Mouse (Mus musculus) megakaryocyte progenitor cell, adult 5-6 weeks (primary cell): ENCODE data around the gene Trip11. TPM values are rescaled to one million over a fixed set of nuclear protein-coding genes. Genes with fewer than 3 reads are reported as not detected.
"Not testable (repeated sequence)": the region's sequence is repeated elsewhere in the genome, so short reads cannot be mapped to it uniquely, and the experiment has no call there.

ENCODE experiments used
- ATAC-seq: replicated peaks from 2 replicates; pipeline ENCODE4 v1.8.0; 2016; ENCODE audit warnings: mild to moderate bottlenecking, moderate TSS enrichment, inconsistent platforms; ENCODE audit not compliant: poor library complexity
- total RNA-seq, 2 experiments: library from RNA; stranded (forward) in 1 of 2; stranded (reverse) in 1 of 2; fragments of 157-497, 149-512 nt in 1 of 2; fragments of 200-1000 nt in 1 of 2; gene quantifications; 2 replicates each; pipeline versions ENCODE4 v1.2.3 to v1.2.4; 2015 to 2017

Gene Trip11
- total RNA-seq (2015) (25.7 and 29.4 TPM in 2 replicates), total RNA-seq (2017) (34.6 and 43.2 TPM in 2 replicates)

DNA sequence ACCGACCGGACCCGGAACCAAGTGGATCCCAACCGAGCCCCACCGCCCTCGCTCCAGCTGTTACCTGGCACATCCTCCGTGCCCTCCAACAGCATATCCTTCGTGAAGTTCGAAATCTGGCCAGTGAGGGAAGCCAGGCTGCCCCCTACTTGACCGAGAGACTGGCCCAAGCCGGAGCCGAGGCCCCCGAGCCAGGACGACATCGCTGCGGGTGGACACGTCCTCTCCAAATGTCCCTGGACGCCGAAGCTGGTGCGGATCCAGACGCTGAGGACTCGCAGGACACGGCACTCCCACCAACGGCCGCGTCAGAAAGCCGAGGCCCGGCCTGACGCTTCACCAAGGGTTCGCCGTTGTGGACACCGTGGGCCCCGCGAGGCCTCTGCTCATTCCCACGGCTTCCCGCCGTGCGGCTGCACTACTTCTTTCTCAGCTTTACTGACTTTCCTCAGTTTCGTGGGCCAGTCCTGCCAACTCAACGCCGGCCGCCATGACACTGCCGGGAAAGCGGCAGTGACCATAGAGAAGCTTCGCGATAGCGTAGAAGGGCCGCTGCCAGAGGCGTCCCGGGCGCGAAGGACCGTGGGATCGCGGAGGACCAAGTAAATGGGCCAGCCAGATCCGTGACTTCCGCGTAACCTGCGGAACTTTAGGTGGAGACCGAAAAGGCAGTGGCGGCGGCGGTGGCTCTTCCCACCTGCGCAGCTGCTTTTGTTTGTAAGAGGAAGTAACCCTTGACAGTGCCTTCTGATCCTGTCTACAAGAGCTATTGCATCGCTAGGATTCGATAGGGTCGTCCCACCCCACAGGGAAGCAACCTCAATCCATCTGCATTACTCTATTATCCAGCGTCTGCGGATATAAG, at the start of gene Trip11:
Gene Trip11 (minus strand): TSS at position 642 of the 865 bp plus-strand sequence.
- ATAC-seq: peak; percentile 88

DNA sequence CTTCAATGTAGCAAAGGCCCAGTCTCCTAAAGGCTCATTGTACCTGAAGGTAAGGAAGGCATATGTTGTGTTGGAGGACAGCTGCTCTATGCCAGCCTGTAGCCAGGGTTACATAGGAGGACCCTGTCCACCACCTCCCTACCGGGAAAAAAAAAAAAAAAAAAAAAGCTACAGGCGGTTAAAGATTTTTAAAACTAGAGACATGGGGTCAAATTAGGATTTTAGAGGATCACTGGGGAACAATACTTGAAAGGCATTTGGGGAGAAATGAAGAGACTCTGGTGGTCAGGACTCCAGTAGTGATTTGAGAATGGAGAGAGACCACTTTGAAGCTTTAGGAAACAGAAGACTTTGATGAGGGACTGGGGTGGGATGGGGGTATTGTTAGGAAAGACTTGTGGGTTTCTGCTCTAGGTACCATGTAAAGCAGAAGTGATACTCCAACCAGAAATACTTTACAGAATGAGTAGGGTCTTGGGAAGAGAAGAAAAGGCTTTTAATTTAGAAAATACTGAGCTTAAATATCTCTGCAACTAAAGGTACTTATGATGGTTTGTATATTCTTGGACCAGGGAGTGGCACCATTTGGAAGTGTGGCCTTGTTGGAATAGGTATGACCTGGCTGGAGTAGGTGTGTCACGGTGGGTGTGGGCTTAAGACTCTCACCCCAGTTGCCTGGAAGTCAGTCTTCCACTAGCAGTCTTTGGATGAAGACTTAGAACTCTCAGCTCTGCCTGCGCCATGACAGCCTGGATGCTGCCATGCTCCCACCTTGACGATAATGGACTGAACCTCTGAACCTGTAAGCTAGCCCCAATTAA, 46.1 kb upstream of the Trip11 start:
- peak; percentile 44 for ATAC-seq

DNA sequence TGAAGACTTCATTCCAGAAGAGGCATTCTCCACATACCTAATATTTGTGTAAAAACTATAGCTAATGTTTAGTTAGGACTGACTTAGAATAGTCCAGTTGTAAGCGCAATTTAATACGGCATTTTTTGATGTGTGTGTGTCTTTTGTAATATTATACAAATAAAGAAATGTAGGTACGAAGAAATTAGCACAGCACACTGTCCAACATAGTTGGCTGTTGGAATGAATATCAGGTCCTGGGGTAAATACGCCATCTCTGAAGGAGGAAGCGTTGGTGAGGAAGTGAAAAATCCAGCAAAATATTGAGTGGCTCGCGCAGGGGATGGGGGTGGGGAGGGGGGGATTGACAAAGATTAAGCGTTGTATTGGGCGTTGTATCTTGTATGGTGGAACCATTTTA, 45.5 kb upstream of the Trip11 start:
- ATAC-seq: peak; percentile 35

DNA sequence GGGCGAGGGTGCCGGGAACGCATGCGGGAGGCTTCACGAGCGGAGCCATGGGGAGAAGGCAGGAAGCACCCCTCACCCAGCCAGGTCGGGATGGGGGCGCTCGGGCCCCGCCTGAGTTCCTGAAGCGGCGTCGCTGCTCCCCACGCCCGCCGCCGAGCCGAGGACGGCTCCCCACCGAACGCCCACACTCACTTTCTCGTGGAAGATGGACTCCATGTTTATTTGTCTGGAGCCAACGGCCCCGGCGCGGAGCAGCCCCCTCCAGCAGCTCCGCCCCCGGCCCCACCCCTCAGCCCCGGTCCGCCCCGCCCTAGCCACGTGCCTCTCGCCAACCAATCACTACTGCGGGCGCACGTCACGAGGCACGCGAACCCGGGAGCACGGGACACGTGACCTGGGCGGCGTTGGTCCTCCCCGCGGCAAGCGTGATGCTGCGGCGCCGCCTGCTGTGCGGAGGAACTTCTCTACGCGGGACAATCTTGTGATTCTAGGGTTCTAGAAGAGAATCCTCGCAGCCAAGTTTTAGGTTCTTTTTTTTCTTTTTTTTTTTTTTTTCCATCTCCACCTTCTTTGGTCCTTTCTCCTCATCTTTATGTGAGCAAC, 45.0 kb upstream of the Trip11 start, which contains the start of gene Atxn3:
Gene Atxn3 (minus strand): TSS at position 305 of the 603 bp plus-strand sequence.
- peak; percentile 91 for ATAC-seq

DNA sequence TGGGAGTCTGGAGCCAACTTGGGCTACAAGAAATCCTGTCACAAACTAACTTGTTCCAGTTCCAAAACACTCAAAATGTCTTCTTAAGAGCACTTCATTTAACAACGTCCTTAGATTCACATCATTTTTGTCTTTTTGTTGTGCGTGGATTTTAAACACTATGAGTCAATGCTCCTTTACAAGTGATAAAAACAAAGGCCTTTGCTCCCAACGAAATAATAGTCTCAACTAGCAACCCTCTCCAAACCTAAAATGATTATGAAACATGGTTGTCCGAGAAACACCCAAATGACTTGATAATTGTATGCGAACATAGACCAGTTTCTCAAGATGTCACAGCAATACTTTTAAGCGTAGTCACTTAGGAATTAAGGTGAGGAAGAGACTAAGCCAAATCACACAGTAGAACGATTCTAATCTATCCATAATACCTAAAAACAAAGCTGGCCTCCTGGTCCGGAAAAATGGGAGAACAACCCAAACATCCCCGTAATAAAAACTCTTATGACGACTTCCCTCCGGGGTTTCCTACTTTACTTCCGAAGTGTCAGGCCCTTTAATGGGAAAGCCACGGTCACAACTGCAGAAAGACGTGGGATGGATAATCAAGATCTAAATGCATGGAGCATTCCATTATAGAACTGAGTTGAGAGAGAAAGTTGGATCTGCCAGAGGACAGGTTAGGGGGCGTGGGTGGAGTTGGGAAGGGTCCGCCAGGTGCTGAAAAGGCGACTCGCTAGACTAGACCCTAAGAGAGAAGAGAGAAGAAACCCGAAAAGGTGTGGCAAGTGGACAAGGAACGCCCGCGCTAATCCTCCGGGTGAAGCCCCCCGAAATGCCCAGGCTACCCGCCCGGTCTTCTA, 44.2 kb upstream of the Trip11 start:
- ATAC-seq: peak; percentile 1; the same call in 1 of the 2 replicates

DNA sequence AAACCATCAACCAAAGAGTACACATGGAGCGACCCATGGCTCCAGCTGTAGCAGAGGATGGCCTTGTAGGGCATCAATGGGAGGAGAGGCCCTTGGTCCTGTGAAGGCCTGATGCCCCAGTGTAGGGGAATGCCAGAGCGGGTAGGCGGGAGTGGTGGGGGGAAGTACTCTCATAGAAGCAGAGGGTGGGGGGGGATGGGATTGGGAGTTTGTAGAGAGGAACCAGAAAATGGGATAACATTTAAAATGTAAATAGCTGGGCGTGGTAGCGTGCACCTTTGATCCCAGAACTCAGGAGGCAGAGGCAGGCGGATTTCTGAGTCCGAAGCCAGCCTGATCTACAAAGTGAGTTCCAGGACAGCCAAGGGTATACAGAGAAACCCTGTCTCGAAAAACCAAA, 42.8 kb upstream of the Trip11 start:
- ATAC-seq: not testable (repeated sequence)

DNA sequence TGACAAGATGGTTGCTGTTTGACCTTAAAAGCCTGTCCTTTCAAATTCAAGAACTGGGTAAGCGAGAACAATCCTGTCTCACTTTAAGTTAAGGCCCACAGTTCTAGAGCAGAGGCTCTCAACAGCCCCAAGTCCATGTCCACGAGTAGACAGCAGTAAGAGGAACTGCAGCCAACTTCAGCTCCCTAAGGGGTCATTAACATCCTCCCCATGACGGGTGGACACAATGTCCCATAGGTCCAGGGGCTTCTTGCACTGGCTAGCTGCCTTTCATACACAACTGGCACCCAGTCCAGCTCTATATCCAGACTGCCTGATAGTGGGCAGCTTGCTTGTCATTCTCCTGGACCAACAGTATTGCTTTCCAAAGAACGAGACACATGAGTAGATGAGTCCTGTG, 35.7 kb upstream of the Trip11 start:
- no peak for ATAC-seq

DNA sequence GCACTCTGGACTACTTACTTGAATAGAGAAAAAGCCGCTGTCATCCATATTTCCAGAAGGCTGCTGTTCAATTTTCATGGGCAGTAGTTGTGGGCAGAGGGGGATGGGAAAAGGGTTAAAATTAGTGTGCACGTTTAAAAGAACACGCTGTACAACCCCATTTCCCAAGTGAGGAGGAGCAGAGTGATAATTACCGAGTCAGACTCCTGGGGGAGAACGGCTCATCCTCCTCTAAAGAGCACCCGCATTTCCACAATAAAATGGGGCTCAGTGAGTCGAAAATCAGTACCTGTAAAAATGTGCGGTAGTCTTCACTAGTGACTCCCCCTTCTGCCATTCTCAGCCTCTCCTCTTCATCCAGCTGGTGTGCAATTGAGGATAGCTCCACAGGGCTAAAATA, 34.9 kb upstream of the Trip11 start:
- no peak for ATAC-seq

DNA sequence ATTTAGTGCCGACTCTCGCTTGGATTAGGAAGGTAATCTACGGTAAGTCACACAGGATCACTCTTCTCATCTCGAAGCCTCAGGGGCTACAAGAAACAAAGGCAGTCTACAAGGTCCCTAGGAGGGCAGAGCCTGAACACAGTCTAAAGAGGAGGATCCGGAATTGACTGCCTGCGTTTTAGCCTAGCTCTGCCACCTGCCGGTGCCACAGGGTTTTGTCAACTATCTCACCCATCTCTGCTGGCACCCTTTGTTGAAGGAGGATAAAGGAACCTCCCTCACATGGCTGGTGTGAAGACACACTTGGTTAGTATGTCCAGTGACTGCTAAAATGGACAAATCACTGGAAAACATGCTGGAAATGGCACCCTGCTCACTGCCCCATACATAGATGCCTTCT, 24.5 kb upstream of the Trip11 start:
- peak; percentile 64; the same call in 1 of the 2 replicates for ATAC-seq

DNA sequence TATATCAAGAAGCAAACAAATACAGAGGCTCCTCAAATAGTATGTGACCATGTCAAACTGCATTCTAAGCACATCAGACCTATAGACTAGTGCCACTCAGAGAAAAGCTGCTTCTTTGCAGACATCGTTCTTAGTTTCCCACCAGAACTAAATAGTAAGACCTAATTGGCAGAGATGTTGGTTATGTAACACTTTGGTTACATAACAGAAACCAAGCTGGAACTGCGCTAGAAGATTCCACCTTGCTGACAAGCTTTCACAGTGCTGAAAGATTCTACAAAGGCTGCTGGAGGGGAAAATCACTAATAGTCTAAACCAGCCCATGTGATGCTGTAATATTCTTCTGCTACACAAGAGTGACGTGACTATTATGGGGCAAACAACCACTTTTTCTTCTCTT, 22.2 kb upstream of the Trip11 start:
- 0 out of 2 replicates have a peak, but pooled peaks have one; percentile 23 for ATAC-seq

DNA sequence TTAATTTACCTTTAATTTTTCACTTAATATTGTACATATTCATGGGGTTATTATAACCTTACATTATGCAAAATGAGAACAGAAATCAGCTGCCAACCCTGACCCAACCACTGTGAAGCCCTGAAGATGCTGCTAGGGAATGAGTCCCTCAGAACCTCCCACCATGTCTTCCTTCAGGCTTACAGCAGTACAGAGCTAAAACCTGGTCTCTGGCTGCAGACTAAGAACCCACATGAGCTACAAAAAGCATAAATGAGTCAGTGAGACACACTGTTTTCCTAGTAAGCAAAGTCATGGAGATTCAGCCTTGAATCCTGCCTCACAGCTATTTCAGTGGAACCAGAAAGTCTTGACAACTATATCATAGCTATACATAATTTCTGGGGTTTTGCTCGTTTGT, 15.4 kb upstream of the Trip11 start:
- ATAC-seq: no peak

DNA sequence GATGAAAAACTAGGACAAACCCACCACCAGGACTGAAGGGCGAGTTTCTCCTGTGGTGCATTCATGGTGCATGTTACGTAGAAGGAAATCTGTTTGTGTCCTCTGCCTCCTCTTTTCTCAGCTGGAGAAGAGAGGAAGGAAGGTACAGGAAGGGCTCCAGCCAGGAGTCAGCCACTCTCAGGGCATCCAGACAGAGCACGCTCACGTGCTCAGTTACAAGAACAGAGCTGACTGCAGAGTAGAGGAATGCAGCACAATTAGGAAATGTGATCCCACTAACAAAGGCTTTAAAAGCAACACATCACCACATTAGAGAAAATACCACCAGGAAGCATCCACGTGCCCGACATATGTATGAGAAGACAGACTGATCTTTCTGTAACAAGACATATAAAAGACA, 9.2 kb upstream of the Trip11 start:
- no peak for ATAC-seq

DNA sequence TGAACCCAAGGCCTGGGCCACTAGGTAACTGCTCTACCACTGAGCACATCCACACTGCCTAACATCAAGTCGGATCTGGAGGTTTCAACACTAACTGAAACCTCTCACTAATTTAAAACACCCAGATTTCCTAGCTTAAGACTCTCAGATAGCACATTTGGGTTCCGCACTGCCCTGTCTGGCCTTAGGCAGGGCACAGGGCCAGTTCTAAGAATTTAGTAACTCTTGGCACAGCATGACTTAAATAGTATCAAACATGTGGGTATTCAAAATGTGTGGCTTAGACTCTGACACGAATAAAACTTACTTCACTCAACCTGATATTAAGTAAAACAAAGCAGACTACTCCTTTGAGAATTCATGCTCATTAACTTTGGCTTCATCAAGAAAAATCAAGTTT, 6.8 kb upstream of the Trip11 start:
- ATAC-seq: no peak

DNA sequence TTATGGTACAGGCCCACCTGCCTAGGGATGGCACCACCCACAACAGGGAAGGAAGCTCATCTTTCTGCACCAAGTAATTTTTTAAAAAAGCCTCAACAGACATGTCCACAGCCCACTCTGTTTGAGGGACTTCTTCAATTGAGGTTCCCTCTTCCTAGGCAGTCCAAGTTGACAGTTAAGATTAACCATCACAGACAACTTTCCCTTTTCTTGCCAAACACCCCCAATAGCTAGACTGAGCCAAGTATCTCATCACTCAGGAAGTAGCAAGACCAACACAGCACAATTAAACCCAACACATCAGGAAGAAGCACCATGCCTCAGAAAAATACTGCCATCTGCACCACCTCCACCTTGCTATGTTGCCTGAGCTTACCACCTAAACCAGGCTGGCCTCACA, 4.1 kb upstream of the Trip11 start:
- ATAC-seq: peak; percentile 30

DNA sequence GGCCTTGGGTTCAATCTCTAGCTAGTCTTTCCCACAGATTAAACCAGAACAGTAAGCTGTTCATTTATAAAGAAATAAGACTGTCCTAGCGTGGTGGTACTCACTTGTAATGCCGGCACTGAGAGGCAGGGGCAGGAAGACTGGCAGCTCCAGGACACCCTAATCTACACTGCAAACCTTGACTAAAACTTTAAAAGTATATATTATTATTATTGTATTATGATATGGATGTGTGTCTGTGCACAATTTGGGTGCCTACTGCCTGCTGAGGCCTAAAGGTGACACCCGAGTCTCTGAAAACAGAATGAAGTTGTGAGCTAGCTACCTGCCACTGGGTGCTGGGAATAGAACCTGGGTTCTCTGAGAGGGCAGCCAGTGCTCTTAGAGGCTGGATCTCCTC, 1.7 kb downstream of the Trip11 start:
- ATAC-seq: no peak

DNA sequence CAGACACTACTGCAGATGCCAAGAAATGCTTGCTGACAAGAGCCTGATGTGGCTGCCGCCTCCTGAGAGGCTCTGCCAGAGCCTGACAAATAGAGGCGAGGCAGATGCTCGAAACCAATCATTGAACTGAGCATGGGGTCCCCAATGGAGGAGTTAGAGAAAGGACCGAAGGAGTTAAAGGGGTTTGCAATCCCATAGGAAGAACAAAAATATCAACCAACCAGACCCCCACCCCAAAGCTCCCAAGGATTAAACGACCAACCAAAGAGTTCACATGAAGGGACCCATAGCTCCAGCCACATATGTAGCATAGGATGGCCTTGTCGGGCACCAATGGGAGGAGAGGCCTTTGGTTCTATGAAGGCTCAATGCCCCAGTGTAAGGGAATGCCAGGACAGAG, 2.7 kb downstream of the Trip11 start:
- no peak for ATAC-seq

DNA sequence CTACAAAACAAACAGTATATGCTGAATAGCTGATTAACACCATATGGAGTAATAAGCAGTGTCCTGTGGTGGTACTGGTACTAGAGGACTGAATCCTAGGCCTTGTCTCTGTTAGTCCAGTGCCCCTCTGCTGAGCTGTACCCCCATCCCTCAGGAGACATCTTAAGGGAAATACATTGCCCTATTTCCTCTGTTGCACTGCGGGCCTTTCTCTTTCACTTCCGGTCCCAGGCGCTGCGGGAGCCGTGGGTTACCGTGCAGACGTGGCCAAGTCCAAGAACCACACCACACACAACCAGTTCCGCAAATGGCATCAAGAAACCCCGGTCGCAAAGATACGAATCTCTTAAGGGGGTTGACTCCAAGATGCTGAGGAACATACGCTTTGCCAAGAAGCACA, 7.2 kb downstream of the Trip11 start:
- peak; percentile 77 for ATAC-seq

DNA sequence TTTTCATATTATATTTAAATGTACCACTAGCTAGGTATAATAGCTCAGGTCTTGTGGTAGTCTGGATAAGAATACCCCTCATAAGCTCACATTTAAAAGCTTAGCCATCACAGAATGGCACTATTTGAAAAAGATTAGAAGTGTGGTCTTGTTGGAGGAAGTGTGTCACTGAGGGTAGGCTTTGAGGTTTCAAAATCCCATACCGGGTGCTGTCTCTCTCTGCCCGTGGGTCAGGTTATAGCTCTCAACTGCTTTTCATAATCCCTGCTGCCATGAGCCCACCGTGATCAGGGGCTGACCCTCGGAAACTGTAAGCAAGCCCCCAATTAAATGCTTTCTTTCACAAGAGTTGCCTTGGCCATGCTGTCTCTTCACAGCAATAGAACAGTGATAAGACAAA, 8.2 kb downstream of the Trip11 start:
- ATAC-seq: peak; percentile 57; the same call in 1 of the 2 replicates

DNA sequence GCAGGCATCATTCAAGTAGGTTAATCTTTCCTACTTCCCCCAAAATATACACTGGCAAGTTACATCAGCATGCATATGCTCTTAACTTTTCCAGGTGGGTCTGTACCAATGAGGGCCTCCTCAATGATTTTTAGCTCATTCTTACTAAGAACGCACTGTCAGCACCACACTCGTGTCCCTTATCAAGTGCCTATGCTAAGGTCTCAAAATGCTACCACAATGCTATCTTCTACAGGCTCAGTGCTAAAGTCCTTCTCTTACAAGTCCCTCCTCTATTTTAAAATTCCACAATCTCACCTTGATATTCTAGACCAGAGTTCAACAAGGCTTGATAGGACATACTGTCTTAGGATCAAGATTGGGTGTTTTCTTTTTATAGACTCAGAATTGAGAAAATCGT, 8.9 kb downstream of the Trip11 start:
- ATAC-seq: no peak

DNA sequence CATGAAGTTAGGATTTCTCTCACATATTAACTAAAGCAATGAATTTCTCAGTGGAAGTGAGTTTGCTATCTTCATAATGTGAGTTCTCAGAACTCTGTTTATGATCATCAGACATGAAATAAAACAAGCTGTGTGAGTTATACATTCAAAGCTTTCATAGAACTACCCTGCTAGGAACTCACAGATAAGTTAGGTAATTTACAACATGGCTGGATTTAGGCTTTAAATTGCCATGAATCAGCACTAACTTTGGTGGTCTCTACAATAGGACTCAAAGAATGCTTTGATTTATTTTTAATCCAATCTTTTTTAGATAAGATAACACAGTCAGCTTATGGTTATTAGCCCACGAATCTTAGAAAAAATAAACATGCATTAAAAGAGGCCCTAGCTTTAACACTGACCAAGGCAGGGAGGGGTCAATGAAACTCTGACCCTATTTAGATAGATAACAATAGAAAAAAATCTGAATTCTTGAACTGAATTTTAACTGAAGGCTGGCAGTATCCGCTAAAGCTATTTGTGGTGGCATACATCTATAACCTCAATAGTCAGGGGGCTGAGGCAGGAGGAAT, 13.3 kb downstream of the Trip11 start:
- ATAC-seq: no peak
